Mouse (Mus musculus) MN1 (cell line): Measurements from ENCODE around the gene Tesk1.
"Not testable (repeated sequence)": the region's sequence is repeated elsewhere in the genome, so short reads cannot be mapped to it uniquely, and the experiment has no call there.

Experiments used
- DNase-seq: peaks from one replicate; pipeline ENCODE4 v3.0.0-alpha.2; 2016; ENCODE audit warnings: low spot score

Tesk1 gene

GRCm38 (mm10) chr4:43454041-43454836, 12.5 kb downstream of the Tesk1 start, which contains the start of gene Cd72:
Cd72 (minus strand) TSS chr4:43454628.
- DNase-seq = no peak

GRCm38 (mm10) chr4:43456470-43456869, 14.7 kb downstream of the Tesk1 start:
- no peak for DNase-seq

GRCm38 (mm10) chr4:43457124-43457523, 15.4 kb downstream of the Tesk1 start:
- DNase-seq = no peak

- no peak for DNase-seq
Observed at GRCm38 (mm10) chr4:43463102-43463501, 21.4 kb downstream of the Tesk1 start.

GRCm38 (mm10) chr4:43465935-43466334, 24.2 kb downstream of the Tesk1 start:
- DNase-seq = no peak

- no peak for DNase-seq
Observed at GRCm38 (mm10) chr4:43466872-43467271, 25.1 kb downstream of the Tesk1 start.

- no peak for DNase-seq
Observed at GRCm38 (mm10) chr4:43470301-43470700, 28.6 kb downstream of the Tesk1 start.

- no peak for DNase-seq
Observed at GRCm38 (mm10) chr4:43473636-43474035, 31.9 kb downstream of the Tesk1 start.

- DNase-seq = no peak
Observed at GRCm38 (mm10) chr4:43476604-43477003, 34.9 kb downstream of the Tesk1 start.

GRCm38 (mm10) chr4:43477857-43478533, 36.3 kb downstream of the Tesk1 start:
- peak; percentile 90 for DNase-seq

GRCm38 (mm10) chr4:43478534-43478858, 36.8 kb downstream of the Tesk1 start:
- DNase-seq = no peak

GRCm38 (mm10) chr4:43478906-43479832, 37.4 kb downstream of the Tesk1 start:
- DNase-seq = peak; percentile 76

GRCm38 (mm10) chr4:43480985-43481384, 39.2 kb downstream of the Tesk1 start:
- DNase-seq = no peak

GRCm38 (mm10) chr4:43481894-43482456, 40.2 kb downstream of the Tesk1 start:
- DNase-seq = no peak

GRCm38 (mm10) chr4:43482591-43482990, 40.9 kb downstream of the Tesk1 start:
- no peak for DNase-seq

GRCm38 (mm10) chr4:43483535-43484091, 41.9 kb downstream of the Tesk1 start, which contains the start of gene Sit1:
Sit1 (minus strand) TSS chr4:43483734.
- no peak for DNase-seq

- not testable (repeated sequence) for DNase-seq
Observed at GRCm38 (mm10) chr4:43485666-43486065, 43.9 kb downstream of the Tesk1 start.

GRCm38 (mm10) chr4:43489611-43490010, 47.9 kb downstream of the Tesk1 start:
- DNase-seq = no peak

- no peak for DNase-seq
Observed at GRCm38 (mm10) chr4:43490801-43491200, 49.1 kb downstream of the Tesk1 start.

GRCm38 (mm10) chr4:43492101-43492820, 50.5 kb downstream of the Tesk1 start:
- peak; percentile 30 for DNase-seq

- DNase-seq = peak; percentile 94
Observed at GRCm38 (mm10) chr4:43492821-43493185, 51.1 kb downstream of the Tesk1 start, which contains the start of gene Ccdc107. Ccdc107 (plus strand) TSS chr4:43492900.
